Mouse (Mus musculus): ENCODE data around the gene Inf2. TPM values are rescaled to one million over a fixed set of nuclear protein-coding genes. Genes with fewer than 3 reads are reported as not detected.

Inf2 gene
- polyA plus RNA-seq, 1 experiment from 2014 or later: 9.4 TPM

- Histone ChIP-seq H3K4me3 (ENCODE audit: inconsistent target) (no peak overlapping the region), H3K79me2 (ENCODE audit: inconsistent target) (no peaks in the 10 kb centered on the region), H3K27ac (no peak overlapping the region), H3K36me3 (ENCODE audit: inconsistent target) (no peaks in the 10 kb centered on the region)
- WGBS (ENCODE audit: missing documents): 4% methylated on average over 3 of the region's 3 CpGs
These were observed 7.5 kb upstream of the Inf2 start for GRCm38 (mm10) chr12:112581113-112581512.

- Histone ChIP-seq H3K79me2 (ENCODE audit: inconsistent target) (peaks cover 12% of the 10 kb centered on the region), H3K27ac (no peak overlapping the region), H3K4me3 (ENCODE audit: inconsistent target) (no peak overlapping the region), H3K36me3 (ENCODE audit: inconsistent target) (no peaks in the 10 kb centered on the region)
- 96% methylated on average over 7 of the region's 7 CpGs for WGBS (ENCODE audit: missing documents)
These were observed 3.6 kb upstream of the Inf2 start for GRCm38 (mm10) chr12:112584954-112585353.

DNA sequence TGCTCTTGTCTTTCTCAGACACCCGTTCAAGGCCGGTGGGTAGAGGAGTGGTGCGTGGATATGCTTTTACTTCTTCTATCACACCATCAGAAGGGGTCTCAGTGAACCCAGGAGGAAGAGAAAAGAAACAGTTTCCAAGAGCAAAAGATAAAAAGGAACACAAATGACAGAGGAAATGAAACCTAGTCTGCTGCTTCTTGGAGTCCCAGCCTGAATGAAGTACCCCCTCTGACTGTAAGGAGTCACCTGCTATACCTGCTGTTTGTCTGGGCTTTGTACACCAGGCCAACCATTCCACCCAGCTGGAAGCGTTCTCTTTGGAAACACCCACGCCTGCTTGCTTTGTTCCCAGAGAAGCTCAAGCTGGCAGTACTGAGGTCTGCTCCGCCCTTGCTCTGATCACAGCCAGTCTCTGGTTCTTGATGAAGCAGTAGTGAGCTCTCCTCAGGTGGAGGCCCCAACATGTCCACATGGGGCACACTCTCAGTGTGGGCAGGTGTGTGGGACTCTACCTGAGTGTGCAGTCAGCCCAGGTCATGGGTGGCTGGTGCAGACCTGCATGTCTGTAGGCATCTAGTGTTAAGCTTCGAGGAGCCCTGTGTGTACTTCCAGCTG lies 2.6 kb upstream of the Inf2 start:
- Histone ChIP-seq H3K27ac (no peak overlapping the region), H3K36me3 (ENCODE audit: inconsistent target) (no peaks in the 10 kb centered on the region), H3K79me2 (ENCODE audit: inconsistent target) (peaks cover 23% of the 10 kb centered on the region), H3K4me3 (ENCODE audit: inconsistent target) (no peak overlapping the region)
- 70% methylated on average over 7 of the region's 7 CpGs for WGBS (ENCODE audit: missing documents)

DNA sequence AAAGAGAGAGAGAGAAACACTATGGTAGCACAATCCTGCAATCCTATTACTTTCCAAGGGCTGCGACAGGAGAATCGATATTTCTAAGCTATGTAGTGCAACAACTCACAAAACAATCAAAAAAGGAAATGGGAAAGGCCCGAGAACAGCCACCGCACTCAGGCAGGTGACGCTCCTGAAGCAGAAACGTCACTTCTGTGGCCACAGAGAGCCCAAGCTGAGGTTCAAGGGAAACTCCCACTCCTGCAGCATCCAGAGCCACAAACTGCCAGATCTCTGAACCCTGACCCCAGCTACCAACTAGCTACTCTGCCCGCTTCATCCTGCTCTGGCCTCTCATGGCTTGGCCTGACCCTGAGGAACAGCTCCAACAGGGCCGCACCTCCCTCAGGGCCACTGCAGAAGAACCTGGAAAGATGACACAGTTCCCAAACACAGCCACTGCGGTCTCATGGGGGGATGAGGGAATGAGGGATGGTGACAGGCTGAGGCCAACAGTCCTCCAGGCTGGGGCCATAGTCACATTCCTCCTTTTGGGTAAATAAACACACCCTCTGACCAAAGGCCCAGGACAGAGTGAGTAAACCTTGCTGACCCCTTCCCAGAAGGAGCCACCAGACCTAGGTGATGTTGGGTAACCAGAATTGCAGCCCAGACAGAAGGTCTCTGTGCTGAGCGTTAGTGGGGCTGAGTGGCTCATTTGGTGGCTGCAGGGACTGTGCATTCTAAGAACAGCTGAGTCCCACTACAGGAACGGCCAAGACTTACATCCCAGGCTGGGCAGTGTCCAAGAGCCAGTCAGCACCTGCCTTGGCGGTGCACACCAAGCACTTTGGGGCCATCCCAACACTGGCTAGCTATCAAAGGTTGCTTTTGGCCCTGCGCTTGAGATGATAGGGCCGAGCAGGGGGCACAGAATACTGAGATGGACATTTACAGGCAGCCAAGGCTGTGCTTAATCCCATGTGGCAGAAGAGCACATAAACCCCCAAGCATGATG lies 1.2 kb upstream of the Inf2 start:
- H3K79me2 ChIP-seq (ENCODE audit: inconsistent target): peaks cover 37% of the 10 kb centered on the region
- 89% methylated on average over 14 of the region's 14 CpGs for WGBS (ENCODE audit: missing documents)
- no peak overlapping the region for H3K4me3 ChIP-seq (ENCODE audit: inconsistent target)
- no peak overlapping the region for H3K27ac ChIP-seq
- no peaks in the 10 kb centered on the region for H3K36me3 ChIP-seq (ENCODE audit: inconsistent target)

GRCm38 (mm10) chr12:112589491-112590191 lies 1.1 kb downstream of the Inf2 start:
- peak overlapping the region; percentile 73 for H3K4me3 ChIP-seq (ENCODE audit: inconsistent target)
- no peaks in the 10 kb centered on the region for H3K36me3 ChIP-seq (ENCODE audit: inconsistent target)
- WGBS (ENCODE audit: missing documents): 67% methylated on average over 4 of the region's 8 CpGs
- peaks cover 55% of the 10 kb centered on the region for H3K79me2 ChIP-seq (ENCODE audit: inconsistent target)
- H3K27ac ChIP-seq: peak overlapping the region; percentile 39; the same call in 1 of the 2 replicates

GRCm38 (mm10) chr12:112590566-112591239 lies 2.1 kb downstream of the Inf2 start:
- Histone ChIP-seq H3K36me3 (ENCODE audit: inconsistent target) (no peaks in the 10 kb centered on the region), H3K79me2 (ENCODE audit: inconsistent target) (peaks cover 66% of the 10 kb centered on the region), H3K4me3 (ENCODE audit: inconsistent target) (no peak overlapping the region), H3K27ac (no peak overlapping the region)
- 90% methylated on average over 8 of the region's 8 CpGs for WGBS (ENCODE audit: missing documents)

DNA sequence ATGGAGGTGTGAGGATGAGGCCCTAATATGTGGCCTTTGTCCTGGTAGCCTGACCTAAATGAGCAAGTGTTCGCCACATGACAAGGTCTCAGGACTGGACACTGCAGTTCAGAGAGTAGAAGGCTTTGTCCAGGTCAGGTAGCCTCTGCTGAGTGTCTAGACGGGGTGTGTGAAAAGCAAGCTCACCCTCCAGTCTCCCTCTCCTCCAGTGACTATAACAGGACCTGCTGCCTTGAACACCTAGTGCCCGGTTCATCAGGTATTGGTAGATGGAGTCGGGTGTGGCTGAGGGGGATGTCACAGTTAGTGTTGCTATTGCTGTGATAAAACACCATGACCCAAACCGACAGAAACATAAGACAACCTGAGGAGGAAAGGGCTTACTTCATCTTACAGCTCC lies 2.7 kb downstream of the Inf2 start:
- WGBS (ENCODE audit: missing documents): 89% methylated on average over 5 of the region's 5 CpGs
- Histone ChIP-seq H3K79me2 (ENCODE audit: inconsistent target) (peaks cover 71% of the 10 kb centered on the region), H3K36me3 (ENCODE audit: inconsistent target) (no peaks in the 10 kb centered on the region), H3K4me3 (ENCODE audit: inconsistent target) (no peak overlapping the region), H3K27ac (no peak overlapping the region)

DNA sequence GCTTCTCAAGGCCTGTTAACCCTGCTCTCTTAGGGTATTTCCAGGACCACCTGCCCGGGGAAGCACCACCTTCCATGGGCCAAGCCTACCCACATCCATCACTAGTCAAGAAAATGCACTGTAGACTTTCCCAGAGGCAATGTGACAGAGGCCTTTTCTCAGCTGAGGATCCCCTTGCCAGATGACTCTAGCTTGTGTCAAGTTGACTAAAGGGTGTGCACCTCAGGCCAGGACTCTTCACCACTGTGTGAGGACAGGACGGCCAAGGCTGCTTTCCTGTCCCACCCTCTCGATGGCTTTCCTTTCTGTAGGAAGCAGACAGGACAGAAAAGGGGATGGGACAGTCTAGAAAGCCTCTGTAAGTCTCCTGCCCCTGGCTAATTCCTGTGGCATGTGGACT lies 3.1 kb downstream of the Inf2 start:
- H3K27ac ChIP-seq: no peak overlapping the region
- H3K79me2 ChIP-seq (ENCODE audit: inconsistent target): peaks cover 76% of the 10 kb centered on the region
- H3K36me3 ChIP-seq (ENCODE audit: inconsistent target): no peaks in the 10 kb centered on the region
- 96% methylated on average over 3 of the region's 3 CpGs for WGBS (ENCODE audit: missing documents)
- no peak overlapping the region for H3K4me3 ChIP-seq (ENCODE audit: inconsistent target)

GRCm38 (mm10) chr12:112592985-112593734 lies 4.6 kb downstream of the Inf2 start:
- Histone ChIP-seq H3K27ac (0 out of 2 replicates have a peak overlapping the region, but pooled peaks have one; percentile 39), H3K4me3 (ENCODE audit: inconsistent target) (no peak overlapping the region), H3K79me2 (ENCODE audit: inconsistent target) (peaks cover 91% of the 10 kb centered on the region), H3K36me3 (ENCODE audit: inconsistent target) (no peaks in the 10 kb centered on the region)
- WGBS (ENCODE audit: missing documents): 61% methylated on average over 19 of the region's 21 CpGs

DNA sequence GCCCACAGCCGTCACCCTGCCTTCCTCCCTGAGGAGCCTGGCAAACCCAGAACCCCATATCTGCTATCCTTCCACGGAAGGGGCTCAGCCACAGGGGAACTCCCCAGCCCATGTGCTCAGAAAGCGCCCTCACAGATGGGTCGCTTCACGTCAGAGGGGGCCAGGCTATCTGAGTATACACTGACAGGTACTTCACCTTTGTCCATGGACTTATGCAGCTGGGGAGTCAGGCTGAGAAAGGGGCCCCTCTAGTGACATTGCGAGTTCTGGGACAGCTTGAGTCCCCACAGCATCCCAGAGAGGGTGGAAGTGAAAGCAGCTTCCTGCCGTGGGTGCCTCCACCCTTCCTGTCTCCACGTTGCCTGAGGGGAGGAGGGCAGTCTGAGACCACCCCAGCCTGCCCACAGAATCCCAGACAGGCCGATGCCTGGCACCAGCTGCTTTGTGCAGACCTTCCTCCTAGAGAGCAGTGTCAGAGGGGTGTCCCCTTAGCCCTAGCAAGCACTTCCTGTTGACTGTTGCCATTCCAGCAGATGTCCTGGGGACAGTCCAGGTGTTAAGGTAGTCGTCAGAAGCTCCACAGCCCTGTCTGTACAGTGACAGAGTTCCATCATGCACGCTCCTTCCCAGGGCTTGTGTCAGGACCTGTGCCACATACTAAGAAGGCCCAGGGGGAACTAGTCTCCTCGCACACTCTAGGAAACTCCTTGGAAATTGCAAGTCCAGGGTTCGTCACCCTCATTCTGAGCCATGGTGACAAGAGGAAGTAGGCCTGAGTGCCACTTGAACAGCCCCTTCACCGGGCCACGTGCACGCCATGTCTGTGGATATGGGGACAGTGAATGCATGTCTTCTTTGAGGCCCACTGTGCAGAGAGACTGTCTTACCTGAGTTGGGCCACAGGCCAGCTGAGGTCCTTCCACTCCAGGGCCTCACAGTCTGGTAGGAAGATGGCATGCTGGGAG lies 5.6 kb downstream of the Inf2 start:
- WGBS (ENCODE audit: missing documents): 29% methylated on average over 16 of the region's 16 CpGs
- Histone ChIP-seq H3K36me3 (ENCODE audit: inconsistent target) (no peaks in the 10 kb centered on the region), H3K4me3 (ENCODE audit: inconsistent target) (no peak overlapping the region), H3K79me2 (ENCODE audit: inconsistent target) (peaks cover 96% of the 10 kb centered on the region), H3K27ac (peak overlapping the region; percentile 39)

GRCm38 (mm10) chr12:112594989-112595388 lies 6.4 kb downstream of the Inf2 start:
- Histone ChIP-seq H3K4me3 (ENCODE audit: inconsistent target) (no peak overlapping the region), H3K27ac (peak overlapping the region; percentile 39), H3K36me3 (ENCODE audit: inconsistent target) (no peaks in the 10 kb centered on the region), H3K79me2 (ENCODE audit: inconsistent target) (peaks cover 90% of the 10 kb centered on the region)
- 64% methylated on average over 4 of the region's 4 CpGs for WGBS (ENCODE audit: missing documents)

GRCm38 (mm10) chr12:112595626-112596025 lies 7.0 kb downstream of the Inf2 start:
- Histone ChIP-seq H3K27ac (no peak overlapping the region), H3K79me2 (ENCODE audit: inconsistent target) (peaks cover 84% of the 10 kb centered on the region), H3K36me3 (ENCODE audit: inconsistent target) (no peaks in the 10 kb centered on the region), H3K4me3 (ENCODE audit: inconsistent target) (no peak overlapping the region)
- WGBS (ENCODE audit: missing documents): 91% methylated on average over 4 of the region's 4 CpGs

DNA sequence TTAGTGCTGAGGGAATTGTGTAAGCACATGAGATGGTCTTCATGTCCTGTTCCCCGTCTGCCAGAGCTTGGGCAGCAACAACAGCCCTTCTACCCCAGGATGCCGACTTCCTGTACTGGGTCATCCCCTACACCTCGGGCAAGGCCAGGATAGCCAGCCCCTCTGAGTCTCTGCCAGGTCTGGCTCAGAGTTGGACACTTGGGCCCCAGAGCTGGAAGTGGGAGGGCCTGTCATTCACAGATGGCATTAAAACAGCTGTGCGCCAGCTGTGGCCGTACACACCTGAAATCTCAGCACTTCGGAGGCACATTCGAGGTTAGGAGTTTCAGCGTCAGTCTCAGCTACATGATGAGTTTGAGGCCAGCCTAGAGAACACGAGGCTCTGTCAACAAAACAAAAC lies 7.9 kb downstream of the Inf2 start:
- 0 out of 2 replicates have a peak, but pooled peaks cover 5% of the 10 kb centered on the region for H3K36me3 ChIP-seq (ENCODE audit: inconsistent target)
- H3K27ac ChIP-seq: no peak overlapping the region
- no peak overlapping the region for H3K4me3 ChIP-seq (ENCODE audit: inconsistent target)
- peaks cover 76% of the 10 kb centered on the region for H3K79me2 ChIP-seq (ENCODE audit: inconsistent target)
- WGBS (ENCODE audit: missing documents): 65% methylated on average over 9 of the region's 9 CpGs
